Mouse (Mus musculus): Measurements from ENCODE around the gene Uxt.

Uxt gene

GRCm38 (mm10) chrX:20961477-20962378 lies at the start of gene Uxt:
Gene Uxt, minus strand, starts transcription at chrX:20962017.
- in situ Hi-C loops (cut with MboI) = loop anchor here (25.0 kb wide), 1 partner anchor 299 kb away; the partner anchor contains the start of gene Uba1

GRCm38 (mm10) chrX:20980901-20981300 lies 19.1 kb upstream of the Uxt start:
- in situ Hi-C loops (cut with MboI) = no loop called here

GRCm38 (mm10) chrX:20950191-20950880 lies 11.5 kb downstream of the Uxt start, which contains the start of gene Elk1:
Gene Elk1, minus strand, starts transcription at chrX:20950608.
- in situ Hi-C loops (cut with MboI) = loop anchor here (25.0 kb wide), 1 partner anchor 288 kb away; the partner anchor contains the start of gene Uba1

- in situ Hi-C loops (cut with MboI) = loop anchor here (25.0 kb wide), 1 partner anchor 109 kb away; no protein-coding TSS in a partner anchor
Measured at GRCm38 (mm10) chrX:20946055-20946454, 15.8 kb downstream of the Uxt start.

- in situ Hi-C loops (cut with MboI) = loop anchor here (25.0 kb wide), 1 partner anchor 95 kb away; no protein-coding TSS in a partner anchor
Measured at GRCm38 (mm10) chrX:20931963-20932362, 29.9 kb downstream of the Uxt start.

- in situ Hi-C loops (cut with MboI) = loop anchor here (25.0 kb wide), 1 partner anchor 94 kb away; no protein-coding TSS in a partner anchor
Measured at GRCm38 (mm10) chrX:20931364-20931763, 30.5 kb downstream of the Uxt start, which contains the start of gene Cfp. Gene Cfp, minus strand, starts transcription at chrX:20931555.

GRCm38 (mm10) chrX:20929859-20930258 lies 32.0 kb downstream of the Uxt start:
- in situ Hi-C loops (cut with MboI) = loop anchor here (25.0 kb wide), 1 partner anchor 93 kb away; no protein-coding TSS in a partner anchor

- in situ Hi-C loops (cut with MboI) = loop anchor here (25.0 kb wide), 1 partner anchor 88 kb away; no protein-coding TSS in a partner anchor
Measured at GRCm38 (mm10) chrX:20924976-20925375, 36.8 kb downstream of the Uxt start.

GRCm38 (mm10) chrX:20923506-20923905 lies 38.3 kb downstream of the Uxt start:
- in situ Hi-C loops (cut with MboI) = no loop called here

GRCm38 (mm10) chrX:20921366-20921765 lies 40.5 kb downstream of the Uxt start:
- in situ Hi-C loops (cut with MboI) = no loop called here

GRCm38 (mm10) chrX:20920844-20921364 lies 40.9 kb downstream of the Uxt start, which contains the start of gene Syn1:
Gene Syn1, minus strand, starts transcription at chrX:20921004.
- in situ Hi-C loops (cut with MboI) = no loop called here

GRCm38 (mm10) chrX:20920249-20920843 lies 41.5 kb downstream of the Uxt start:
- in situ Hi-C loops (cut with MboI) = no loop called here

- in situ Hi-C loops (cut with MboI) = no loop called here
Measured at GRCm38 (mm10) chrX:20915075-20915474, 46.7 kb downstream of the Uxt start.

GRCm38 (mm10) chrX:20913726-20914125 lies 48.1 kb downstream of the Uxt start:
- in situ Hi-C loops (cut with MboI) = no loop called here

- in situ Hi-C loops (cut with MboI) = no loop called here
Measured at GRCm38 (mm10) chrX:20910074-20910473, 51.7 kb downstream of the Uxt start.

Measured in mature B cell (primary cell).